Mouse (Mus musculus): Measurements from ENCODE around the gene Dctn3. TPM values are rescaled to one million over a fixed set of nuclear protein-coding genes. Genes with fewer than 3 reads are reported as not detected.
A peak's percentile ranks its signal among the peaks of the same experiment; 100 is the strongest.

The Dctn3 gene
- polyA plus RNA-seq, 1 experiment from 2014 or later, result 143 TPM

DNA sequence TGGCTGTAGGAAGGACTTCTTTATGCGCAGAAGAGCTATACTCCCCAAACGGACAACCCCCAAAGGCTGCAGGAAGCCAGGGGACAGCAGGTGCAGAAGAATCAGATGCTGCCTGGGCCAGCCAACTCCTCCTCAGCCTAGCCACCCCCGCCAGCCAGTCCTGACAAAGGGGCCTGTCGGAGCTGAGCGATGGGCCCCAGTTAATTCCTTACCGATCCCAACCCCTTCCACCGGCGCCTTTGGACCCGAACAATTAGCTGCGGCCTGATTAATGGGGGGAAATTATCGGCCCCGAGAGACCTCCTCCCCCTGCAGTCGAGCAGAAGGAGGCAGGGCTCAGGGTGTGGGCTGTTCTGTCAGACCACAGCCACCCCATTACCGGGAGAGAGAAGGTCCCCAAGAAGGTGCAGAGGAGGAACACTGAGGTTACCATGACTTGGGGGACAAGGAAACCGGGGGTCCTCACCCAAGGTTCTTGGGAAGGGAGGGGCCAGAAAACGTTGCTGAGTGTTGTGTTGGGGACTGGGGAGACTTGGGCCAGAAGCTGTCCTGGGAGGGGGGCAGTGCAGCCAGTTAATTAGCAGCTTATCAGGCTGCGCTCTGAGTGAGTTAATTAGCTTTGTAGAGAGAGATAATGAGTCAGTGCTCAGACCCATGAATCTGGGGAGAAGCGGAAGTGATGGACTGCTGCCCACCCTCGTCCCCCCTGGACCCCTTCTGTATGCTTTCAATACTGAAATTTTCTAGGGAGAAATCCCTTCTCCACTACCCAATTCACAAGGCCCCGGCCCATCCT, 4.1 kb upstream of the Dctn3 start:
- no peak for DNase-seq (ENCODE audit: low spot score)
- WGBS, result 14% methylated on average over 20 of the region's 20 CpGs
- Histone ChIP-seq H3K4me1 (peaks cover 21% of the 10 kb centered on the region), H3K4me3 (no peak overlapping the region), H3K9me3 (no peaks in the 10 kb centered on the region), H3K27me3 (ENCODE audit: insufficient read depth, poor library complexity, severe bottlenecking) (peaks cover 85% of the 10 kb centered on the region), H3K36me3 (no peaks in the 10 kb centered on the region), H3K27ac (no peak overlapping the region)

DNA sequence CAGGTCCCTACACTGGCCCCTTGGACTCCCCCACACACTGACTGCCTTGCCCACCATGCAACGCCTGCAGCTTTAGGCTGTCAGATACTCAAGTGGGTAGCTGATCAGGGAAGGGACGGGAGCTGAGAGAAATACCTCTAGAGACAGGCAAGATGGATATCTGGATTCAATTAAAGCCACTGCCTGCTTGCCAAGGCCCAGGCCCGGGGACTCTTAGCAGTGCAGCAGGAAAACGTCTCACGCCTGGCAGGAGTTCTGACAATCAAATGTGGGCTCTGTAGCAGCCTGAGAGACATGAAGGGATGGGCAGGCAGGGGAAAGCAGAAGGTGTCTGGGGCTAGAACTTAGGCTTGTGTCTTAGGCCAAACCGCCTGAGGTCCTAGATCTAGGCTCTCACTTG, 6.1 kb downstream of the Dctn3 start:
- 52% methylated on average over 6 of the region's 6 CpGs for WGBS
- Histone ChIP-seq H3K27me3 (ENCODE audit: insufficient read depth, poor library complexity, severe bottlenecking) (no peaks in the 10 kb centered on the region), H3K4me1 (peaks cover 25% of the 10 kb centered on the region), H3K4me3 (no peak overlapping the region), H3K36me3 (peaks cover 57% of the 10 kb centered on the region), H3K9me3 (no peaks in the 10 kb centered on the region), H3K27ac (no peak overlapping the region)
- DNase-seq (ENCODE audit: low spot score), result no peak

GRCm38 (mm10) chr4:41715596-41715995, 7.4 kb downstream of the Dctn3 start:
- peaks cover 23% of the 10 kb centered on the region for H3K4me1 ChIP-seq
- H3K27me3 ChIP-seq (ENCODE audit: insufficient read depth, poor library complexity, severe bottlenecking), result no peaks in the 10 kb centered on the region
- H3K9me3 ChIP-seq, result no peaks in the 10 kb centered on the region
- H3K27ac ChIP-seq, result no peak overlapping the region
- WGBS, result 84% methylated on average over 5 of the region's 5 CpGs
- H3K4me3 ChIP-seq, result no peak overlapping the region
- DNase-seq (ENCODE audit: low spot score), result no peak
- H3K36me3 ChIP-seq, result peaks cover 67% of the 10 kb centered on the region

GRCm38 (mm10) chr4:41715082-41715481, 7.9 kb downstream of the Dctn3 start:
- H3K27ac ChIP-seq, result no peak overlapping the region
- 77% methylated on average over 8 of the region's 8 CpGs for WGBS
- H3K4me3 ChIP-seq, result no peak overlapping the region
- no peaks in the 10 kb centered on the region for H3K9me3 ChIP-seq
- DNase-seq (ENCODE audit: low spot score), result no peak
- peaks cover 62% of the 10 kb centered on the region for H3K36me3 ChIP-seq
- H3K27me3 ChIP-seq (ENCODE audit: insufficient read depth, poor library complexity, severe bottlenecking), result no peaks in the 10 kb centered on the region
- H3K4me1 ChIP-seq, result peaks cover 23% of the 10 kb centered on the region

- peaks cover 23% of the 10 kb centered on the region for H3K4me1 ChIP-seq
- peak overlapping the region; percentile 79; the same call in 1 of the 2 replicates for H3K4me3 ChIP-seq
- 20% methylated on average over 8 of the region's 8 CpGs for WGBS
- no peaks in the 10 kb centered on the region for H3K9me3 ChIP-seq
- no peak overlapping the region for H3K27ac ChIP-seq
- peaks cover 54% of the 10 kb centered on the region for H3K36me3 ChIP-seq
- no peaks in the 10 kb centered on the region for H3K27me3 ChIP-seq (ENCODE audit: insufficient read depth, poor library complexity, severe bottlenecking)
- DNase-seq (ENCODE audit: low spot score), result no peak
These were observed 8.7 kb downstream of the Dctn3 start for GRCm38 (mm10) chr4:41714276-41714675.

DNA sequence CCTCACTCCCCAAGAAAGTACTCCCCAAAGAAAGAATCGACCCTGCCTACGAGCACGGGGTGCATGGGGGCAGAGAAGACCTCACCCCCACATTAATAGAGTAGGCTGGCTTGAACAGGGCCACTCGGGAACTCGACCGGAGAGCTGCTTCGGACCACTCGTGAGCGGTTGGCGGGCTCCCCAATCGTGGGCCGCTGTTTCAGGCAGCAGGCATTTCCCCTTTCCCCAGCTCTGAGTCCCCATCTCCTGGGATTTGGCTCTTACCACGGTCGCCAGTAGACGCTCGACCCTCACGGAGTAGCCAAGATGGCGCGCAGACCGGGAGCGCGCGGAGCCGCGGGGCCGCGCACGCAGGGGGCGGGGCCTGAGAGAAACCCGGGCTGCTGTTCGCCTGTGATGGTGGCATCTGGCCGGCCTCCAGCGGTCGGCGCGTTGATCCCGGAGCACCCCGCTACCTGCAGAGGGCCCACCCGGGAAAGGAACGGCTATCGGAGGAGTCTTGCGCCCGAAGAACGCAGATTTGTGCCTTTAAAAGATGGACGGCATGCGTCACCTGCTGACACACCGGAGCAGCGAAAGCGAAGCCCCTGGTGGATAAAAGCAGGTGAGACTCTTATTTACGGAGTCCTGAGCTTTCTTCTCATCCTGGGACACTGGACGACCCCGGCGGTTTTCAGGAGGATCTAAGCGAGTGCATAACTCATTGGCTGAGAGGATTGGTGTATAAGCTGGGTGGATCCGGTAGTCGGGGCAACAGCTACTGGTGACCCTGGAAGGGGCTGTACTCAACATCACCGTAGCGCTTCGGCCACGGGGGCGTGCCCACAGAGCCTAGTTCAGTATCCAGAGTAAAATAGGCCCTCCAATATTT, 9.5 kb downstream of the Dctn3 start, which contains the start of gene Rpp25l:
TSS of gene Rpp25l (minus strand) at position 338 of the 871 bp plus-strand sequence.
- H3K4me3 ChIP-seq, result peak within 1 kb of the TSS; percentile 79
- H3K27me3 ChIP-seq (ENCODE audit: insufficient read depth, poor library complexity, severe bottlenecking), result no peaks in the 10 kb centered on the region
- peaks cover 23% of the 10 kb centered on the region for H3K4me1 ChIP-seq
- peak within 1 kb of the TSS; percentile 95 for H3K27ac ChIP-seq
- peak; percentile 94 for DNase-seq (ENCODE audit: low spot score)
- H3K36me3 ChIP-seq, result peaks cover 45% of the 10 kb centered on the region
- WGBS, result under 1% methylated on average over 61 of the region's 61 CpGs
- H3K9me3 ChIP-seq, result no peaks in the 10 kb centered on the region

DNA sequence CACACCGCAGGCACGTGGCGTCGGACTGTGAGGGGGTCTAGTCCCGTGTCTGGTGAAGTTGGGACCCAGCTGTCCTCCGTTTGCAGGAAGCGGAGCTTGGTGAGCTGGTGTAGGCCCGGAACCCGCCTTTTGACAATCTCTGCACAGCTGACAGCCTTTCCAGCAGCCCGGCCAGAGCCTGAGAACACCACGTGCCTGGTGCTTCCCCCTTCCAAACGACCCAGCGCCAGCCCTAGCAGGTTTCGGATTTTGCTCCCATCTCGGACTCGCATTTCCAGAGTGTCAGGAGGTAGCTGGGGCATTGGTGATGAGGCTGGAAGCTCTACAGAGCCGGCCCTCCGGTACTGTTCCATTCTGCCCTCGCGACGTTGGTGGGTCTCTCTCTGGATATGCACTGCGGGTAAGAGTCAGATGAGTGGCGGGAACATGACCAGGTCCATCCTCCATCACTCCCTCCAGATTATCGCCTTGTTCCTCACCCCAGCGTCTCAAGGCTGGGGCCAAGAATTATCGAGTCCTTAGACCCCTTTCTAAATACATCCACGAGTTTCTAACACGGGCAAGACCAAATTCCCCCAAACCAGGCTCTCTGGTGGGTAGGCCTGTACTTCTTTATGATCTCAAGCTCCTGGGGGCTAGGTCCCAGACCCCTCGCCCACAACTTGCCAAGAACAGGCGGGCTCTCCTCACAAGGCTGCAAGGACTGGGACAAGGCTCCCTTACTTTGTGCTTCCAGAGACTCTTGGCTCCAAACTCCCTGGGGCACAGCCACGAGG, 10.4 kb downstream of the Dctn3 start:
- peaks cover 24% of the 10 kb centered on the region for H3K4me1 ChIP-seq
- H3K9me3 ChIP-seq, result no peaks in the 10 kb centered on the region
- no peak for DNase-seq (ENCODE audit: low spot score)
- 45% methylated on average over 31 of the region's 31 CpGs for WGBS
- peaks cover 5% of the 10 kb centered on the region; the same call in 1 of the 2 replicates for H3K27me3 ChIP-seq (ENCODE audit: insufficient read depth, poor library complexity, severe bottlenecking)
- H3K27ac ChIP-seq, result peak overlapping the region; percentile 95
- H3K36me3 ChIP-seq, result peaks cover 37% of the 10 kb centered on the region
- H3K4me3 ChIP-seq, result peak overlapping the region; percentile 79

DNA sequence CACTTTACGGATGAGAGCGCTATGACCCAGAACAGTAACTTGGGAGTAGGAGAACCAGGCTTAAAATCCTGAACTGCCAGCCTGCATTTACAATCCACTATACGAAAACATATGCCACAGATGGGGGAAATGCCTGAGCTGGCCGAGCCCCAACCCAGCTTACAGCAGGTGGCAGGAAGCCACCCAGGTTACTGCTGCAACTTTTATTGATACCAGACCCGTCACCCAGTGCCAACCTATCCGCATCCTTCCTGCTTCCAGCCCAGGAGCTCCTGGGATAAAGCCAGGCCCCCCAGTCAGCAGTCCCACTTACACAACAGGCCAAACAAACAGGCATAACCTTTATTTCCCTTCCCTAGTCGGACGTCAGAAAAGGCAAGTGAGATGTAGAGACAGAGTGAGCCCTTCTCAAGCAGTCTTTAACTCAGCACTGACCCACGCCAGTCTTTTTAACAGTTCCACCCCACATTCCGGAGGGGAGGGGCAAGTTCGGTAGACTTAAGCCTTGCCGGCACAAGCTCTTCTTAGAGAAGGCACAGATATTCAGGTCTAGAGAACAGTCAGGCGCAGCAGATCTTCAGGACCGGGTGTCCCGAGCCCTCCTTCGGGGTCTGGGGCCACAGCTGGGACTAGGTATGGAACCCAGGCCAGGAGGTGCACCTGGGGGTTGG, 11.1 kb downstream of the Dctn3 start:
- Histone ChIP-seq H3K36me3 (peaks cover 30% of the 10 kb centered on the region), H3K4me3 (peak overlapping the region; percentile 79), H3K27ac (peak overlapping the region; percentile 95), H3K4me1 (peaks cover 31% of the 10 kb centered on the region), H3K27me3 (ENCODE audit: insufficient read depth, poor library complexity, severe bottlenecking) (peaks cover 13% of the 10 kb centered on the region), H3K9me3 (no peaks in the 10 kb centered on the region)
- DNase-seq (ENCODE audit: low spot score), result no peak
- 79% methylated on average over 16 of the region's 16 CpGs for WGBS

GRCm38 (mm10) chr4:41710229-41710628, 12.7 kb downstream of the Dctn3 start:
- Histone ChIP-seq H3K4me3 (no peak overlapping the region), H3K4me1 (peaks cover 38% of the 10 kb centered on the region), H3K27ac (no peak overlapping the region), H3K9me3 (no peaks in the 10 kb centered on the region), H3K27me3 (ENCODE audit: insufficient read depth, poor library complexity, severe bottlenecking) (peaks cover 29% of the 10 kb centered on the region), H3K36me3 (peaks cover 18% of the 10 kb centered on the region)
- DNase-seq (ENCODE audit: low spot score), result no peak
- whole genome bisulfite sequencing, result 58% methylated on average over 4 of the region's 4 CpGs

- peaks cover 46% of the 10 kb centered on the region for H3K27me3 ChIP-seq (ENCODE audit: insufficient read depth, poor library complexity, severe bottlenecking)
- H3K36me3 ChIP-seq, result peaks cover 18% of the 10 kb centered on the region
- no peak overlapping the region for H3K4me3 ChIP-seq
- H3K27ac ChIP-seq, result no peak overlapping the region
- H3K9me3 ChIP-seq, result no peaks in the 10 kb centered on the region
- no peak for DNase-seq (ENCODE audit: low spot score)
- 43% methylated on average over 8 of the region's 8 CpGs for WGBS
- peaks cover 43% of the 10 kb centered on the region for H3K4me1 ChIP-seq
These were observed 14.7 kb downstream of the Dctn3 start for GRCm38 (mm10) chr4:41708192-41708745.

- peak overlapping the region; percentile 22 for H3K4me3 ChIP-seq
- WGBS, result 3% methylated on average over 13 of the region's 13 CpGs
These were observed 15.9 kb downstream of the Dctn3 start for GRCm38 (mm10) chr4:41707011-41707535.

More at GRCm38 (mm10) chr4:41707011-41707535, 15.9 kb downstream of the Dctn3 start:
- H3K36me3 ChIP-seq, result peaks cover 14% of the 10 kb centered on the region
- H3K4me1 ChIP-seq, result peaks cover 34% of the 10 kb centered on the region
- peak; percentile 85 for DNase-seq (ENCODE audit: low spot score)
- H3K27ac ChIP-seq, result no peak overlapping the region
- H3K27me3 ChIP-seq (ENCODE audit: insufficient read depth, poor library complexity, severe bottlenecking), result peaks cover 49% of the 10 kb centered on the region
- H3K9me3 ChIP-seq, result no peaks in the 10 kb centered on the region

All from heart, embryonic 10.5 days (tissue).